Mouse (Mus musculus): ENCODE data around the gene Sebox. TPM values are rescaled to one million over a fixed set of nuclear protein-coding genes. Genes with fewer than 3 reads are reported as not detected.
A peak's percentile ranks its signal among the peaks of the same experiment; 100 is the strongest.

Gene Sebox
- polyA plus RNA-seq, 1 experiment from 2014 or later: not detected

GRCm38 (mm10) chr11:78550168-78551058, 47.2 kb downstream of the Sebox start, which contains the start of gene Tmem97:
TSS of gene Tmem97 (minus strand) at chr11:78550777.
- Histone ChIP-seq H3K9ac (ENCODE audit: low read length) (peak within 1 kb of the TSS; percentile 82), H3K9me3 (ENCODE audit: control insufficient read depth, low read length) (no peaks in the 10 kb centered on the region), H3K4me2 (ENCODE audit: low read depth, low read length, severe bottlenecking) (peak within 1 kb of the TSS; percentile 79), H3K27ac (ENCODE audit: low read depth, low read length) (peak within 1 kb of the TSS; percentile 70), H3K27me3 (ENCODE audit: control insufficient read depth, insufficient read depth, low read length) (no peaks in the 10 kb centered on the region), H3K4me3 (ENCODE audit: low read depth, low read length) (peak within 1 kb of the TSS; percentile 53), H3K4me1 (replicated peaks; ENCODE audit: control insufficient read depth, insufficient read depth, low read length) (peaks cover 3% of the 10 kb centered on the region; the same call in 1 of the 2 replicates), H3K36me3 (ENCODE audit: control insufficient read depth, insufficient read depth, low read length) (no peaks in the 10 kb centered on the region)
- ATAC-seq (replicated peaks; ENCODE audit: low FRiP score) (peak; percentile 100), DNase-seq (ENCODE audit: low spot score) (peak; percentile 98)
- under 1% methylated on average over 60 of the region's 60 CpGs for WGBS

- H3K9ac ChIP-seq (ENCODE audit: low read length): peak overlapping the region; percentile 70
- no peaks in the 10 kb centered on the region for H3K36me3 ChIP-seq (ENCODE audit: control insufficient read depth, insufficient read depth, low read length)
- WGBS: 32% methylated on average over 6 of the region's 6 CpGs
- DNase-seq (ENCODE audit: low spot score): no peak
- peak overlapping the region; percentile 79 for H3K4me2 ChIP-seq (ENCODE audit: low read depth, low read length, severe bottlenecking)
- peak overlapping the region; percentile 70 for H3K27ac ChIP-seq (ENCODE audit: low read depth, low read length)
- peak overlapping the region; percentile 53 for H3K4me3 ChIP-seq (ENCODE audit: low read depth, low read length)
- H3K9me3 ChIP-seq (ENCODE audit: control insufficient read depth, low read length): no peaks in the 10 kb centered on the region
- peak; percentile 51 for ATAC-seq (replicated peaks; ENCODE audit: low FRiP score)
- peaks cover 3% of the 10 kb centered on the region; the same call in 1 of the 2 replicates for H3K4me1 ChIP-seq (replicated peaks; ENCODE audit: control insufficient read depth, insufficient read depth, low read length)
- H3K27me3 ChIP-seq (ENCODE audit: control insufficient read depth, insufficient read depth, low read length): no peaks in the 10 kb centered on the region
These were observed 47.8 kb downstream of the Sebox start for GRCm38 (mm10) chr11:78551059-78551398.

Other genes starting within 250 kb of the Sebox start
- gene 2610507B11Rik, start 241.7 kb upstream of the Sebox start, polyA plus RNA-seq (2014; fragmentation: Nextera tagmentation; extraction: Ambion mirVana): 75.1 and 84.6 TPM in 2 replicates
- gene BC030499, start 212.6 kb upstream of the Sebox start, polyA plus RNA-seq (2014; fragmentation: Nextera tagmentation; extraction: Ambion mirVana): 0.21 and 0.87 TPM in 2 replicates
- 75.5 and 76.1 TPM in 2 replicates for gene Spag5, start 201.9 kb upstream of the Sebox start, polyA plus RNA-seq (2014; fragmentation: Nextera tagmentation; extraction: Ambion mirVana)
- 3.3 and 7.4 TPM in 2 replicates for gene Aldoc, start 180.5 kb upstream of the Sebox start, polyA plus RNA-seq (2014; fragmentation: Nextera tagmentation; extraction: Ambion mirVana)
- 69.6 and 70.3 TPM in 2 replicates for gene Pigs, start 175.0 kb upstream of the Sebox start, polyA plus RNA-seq (2014; fragmentation: Nextera tagmentation; extraction: Ambion mirVana)
- gene Unc119, start 160.0 kb upstream of the Sebox start, polyA plus RNA-seq (2014; fragmentation: Nextera tagmentation; extraction: Ambion mirVana): 73.2 and 77.4 TPM in 2 replicates
- not detected in 2 replicates for gene Foxn1, start 116.9 kb upstream of the Sebox start, polyA plus RNA-seq (2014; fragmentation: Nextera tagmentation; extraction: Ambion mirVana)
- not detected in 2 replicates for gene Slc13a2, start 81.2 kb upstream of the Sebox start, polyA plus RNA-seq (2014; fragmentation: Nextera tagmentation; extraction: Ambion mirVana)
- gene Slc46a1, start 37.8 kb upstream of the Sebox start, polyA plus RNA-seq (2014; fragmentation: Nextera tagmentation; extraction: Ambion mirVana): 18.4 TPM in 2 replicates
- 18.4 and 24.9 TPM in 2 replicates for gene Sarm1, start 5.7 kb upstream of the Sebox start, polyA plus RNA-seq (2014; fragmentation: Nextera tagmentation; extraction: Ambion mirVana)
- 36.3 and 38.6 TPM in 2 replicates for gene Vtn, start 4.4 kb upstream of the Sebox start, polyA plus RNA-seq (2014; fragmentation: Nextera tagmentation; extraction: Ambion mirVana)
- 77.1 and 77.2 TPM in 2 replicates for gene Tmem199, start 8.7 kb downstream of the Sebox start, polyA plus RNA-seq (2014; fragmentation: Nextera tagmentation; extraction: Ambion mirVana)
- 144 and 155 TPM in 2 replicates for gene Poldip2, start 8.7 kb downstream of the Sebox start, polyA plus RNA-seq (2014; fragmentation: Nextera tagmentation; extraction: Ambion mirVana)
- 85.8 and 90.1 TPM in 2 replicates for gene Tnfaip1, start 32.9 kb downstream of the Sebox start, polyA plus RNA-seq (2014; fragmentation: Nextera tagmentation; extraction: Ambion mirVana)
- 87.3 and 92.3 TPM in 2 replicates for gene Ift20, start 32.9 kb downstream of the Sebox start, polyA plus RNA-seq (2014; fragmentation: Nextera tagmentation; extraction: Ambion mirVana)
- gene Tmem97, start 47.3 kb downstream of the Sebox start, polyA plus RNA-seq (2014; fragmentation: Nextera tagmentation; extraction: Ambion mirVana): 77.6 and 87.4 TPM in 2 replicates
- gene Nlk, start 193.9 kb downstream of the Sebox start, polyA plus RNA-seq (2014; fragmentation: Nextera tagmentation; extraction: Ambion mirVana): 29.3 and 33.6 TPM in 2 replicates
- gene Ccnq, start 248.3 kb downstream of the Sebox start, polyA plus RNA-seq (2014; fragmentation: Nextera tagmentation; extraction: Ambion mirVana): 35.9 and 43.4 TPM in 2 replicates